Mouse (Mus musculus) C2C12 (cell line): ENCODE data around the gene Pax3.

Experiments used
- CTCF ChIP-seq: IDR thresholded peaks from one replicate; pipeline ENCODE4 v1.5.1; 2011; ENCODE audit not compliant: control insufficient read depth, insufficient read depth, insufficient read length
- MYOD1 ChIP-seq: IDR thresholded peaks from one replicate; pipeline ENCODE4 v1.6.1; 2011; ENCODE audit warnings: low read depth; ENCODE audit not compliant: control insufficient read depth, insufficient read length
- MYOG ChIP-seq: IDR thresholded peaks from one replicate; pipeline ENCODE4 v1.6.1; 2011; ENCODE audit not compliant: control insufficient read depth, insufficient read length; ENCODE audit errors: extremely low read depth
- USF1 ChIP-seq: IDR thresholded peaks from one replicate; pipeline ENCODE4 v1.6.1; 2011; ENCODE audit warnings: low read depth, mild to moderate bottlenecking, control low read depth, moderate library complexity

DNA sequence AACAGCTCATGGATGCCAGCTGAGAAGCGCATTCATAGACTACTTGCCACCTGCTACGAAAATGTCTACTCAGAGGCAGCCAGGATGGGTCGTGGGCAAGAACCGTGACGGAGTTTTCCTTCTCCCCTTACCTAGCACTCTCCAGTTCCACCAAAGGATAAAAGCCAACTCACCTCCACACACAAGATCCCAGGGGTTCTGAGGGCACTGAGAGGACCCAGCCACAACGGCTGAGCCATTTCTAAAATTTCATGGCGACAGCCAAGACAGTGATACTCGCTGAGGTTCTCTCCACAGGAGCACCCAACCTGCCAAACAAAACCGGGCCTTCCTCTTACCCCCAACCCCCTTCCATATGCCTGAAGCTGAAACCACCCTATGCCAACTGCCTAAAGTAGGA lies 2.3 kb upstream of the Pax3 start:
- TF ChIP-seq MYOD1 = no peak
- TF ChIP-seq CTCF = no peak
- no peak for TF ChIP-seq USF1
- no peak for TF ChIP-seq MYOG
